Mouse (Mus musculus): ENCODE measurements around the gene Slc7a9.

Gene Slc7a9

GRCm38 (mm10) chr7:35447996-35448846 is at the start of gene Slc7a9:
Slc7a9 (plus strand) TSS chr7:35448796.
- DNase-seq (ENCODE audit: extremely low read depth, low read depth) = no peak

DNA sequence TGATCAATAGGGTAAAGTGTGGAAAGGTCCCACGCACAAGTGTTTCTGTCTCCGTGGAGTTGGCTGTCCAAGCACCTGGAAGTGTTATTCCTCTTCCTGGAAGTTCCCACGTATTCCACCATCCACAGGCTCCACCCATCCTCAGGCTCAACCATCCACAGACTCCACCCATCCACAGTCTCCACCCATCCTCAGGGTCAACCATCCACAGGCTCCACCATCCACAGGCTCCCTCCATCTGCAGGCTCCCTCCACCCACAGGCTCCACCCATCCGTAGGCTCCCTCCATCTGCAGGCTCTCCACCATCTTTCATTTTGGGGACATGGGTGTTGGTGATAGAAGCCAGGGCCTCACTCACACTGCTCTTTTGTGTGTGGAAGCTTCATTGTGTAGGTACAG is 47.4 kb upstream of the Slc7a9 start:
- DNase-seq (ENCODE audit: extremely low read depth, low read depth) = no peak

DNA sequence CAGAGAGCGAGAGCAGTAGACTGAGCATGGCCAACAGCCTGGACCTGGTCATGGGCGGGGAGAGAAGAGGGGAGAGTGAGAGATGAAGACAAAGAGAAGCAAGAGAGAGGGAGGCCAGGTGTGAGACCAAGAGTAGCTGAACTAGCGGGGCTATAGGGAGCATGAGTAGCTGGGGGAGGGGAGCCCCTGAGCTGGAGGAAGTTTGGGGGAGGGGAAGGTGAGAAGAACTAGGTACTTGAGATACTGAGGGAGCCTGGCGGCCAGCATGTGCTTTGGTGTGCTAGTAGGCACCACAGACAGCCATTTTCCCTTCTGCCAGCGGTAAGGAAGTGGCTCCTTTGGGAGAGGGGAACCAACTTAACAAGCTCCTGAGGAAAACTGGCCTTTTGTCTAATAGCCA is 33.4 kb upstream of the Slc7a9 start:
- no peak for DNase-seq (ENCODE audit: extremely low read depth, low read depth)

GRCm38 (mm10) chr7:35415801-35416653 is 32.6 kb upstream of the Slc7a9 start:
- no peak for DNase-seq (ENCODE audit: extremely low read depth, low read depth)

GRCm38 (mm10) chr7:35416654-35416948 is 32.0 kb upstream of the Slc7a9 start:
- no peak for DNase-seq (ENCODE audit: extremely low read depth, low read depth)

GRCm38 (mm10) chr7:35423071-35423470 is 25.5 kb upstream of the Slc7a9 start:
- no peak for DNase-seq (ENCODE audit: extremely low read depth, low read depth)

GRCm38 (mm10) chr7:35428146-35428545 is 20.4 kb upstream of the Slc7a9 start:
- no peak for DNase-seq (ENCODE audit: extremely low read depth, low read depth)

GRCm38 (mm10) chr7:35435266-35435665 is 13.3 kb upstream of the Slc7a9 start:
- no peak for DNase-seq (ENCODE audit: extremely low read depth, low read depth)

GRCm38 (mm10) chr7:35447501-35447900 is 1.1 kb upstream of the Slc7a9 start:
- DNase-seq (ENCODE audit: extremely low read depth, low read depth) = no peak

DNA sequence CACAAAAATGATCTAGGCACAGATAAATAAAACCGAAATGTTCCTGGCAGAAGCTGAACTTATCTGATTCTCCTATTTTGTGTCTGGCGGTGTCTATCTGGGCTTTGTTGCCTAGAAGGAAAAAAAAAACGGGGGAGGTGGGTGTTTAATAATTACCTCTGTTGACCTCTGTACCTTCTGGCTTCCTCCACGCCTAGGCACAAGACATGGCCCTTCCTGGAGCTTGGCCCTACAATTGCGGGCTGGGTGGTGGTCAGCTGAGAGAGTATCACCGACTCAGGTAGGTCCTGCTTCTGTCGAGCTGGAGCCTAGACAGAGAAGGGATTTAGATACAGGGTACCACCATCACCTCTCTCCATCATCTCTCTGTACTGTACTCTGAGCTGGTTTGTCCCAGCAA is 271 bp downstream of the Slc7a9 start:
- no peak for DNase-seq (ENCODE audit: extremely low read depth, low read depth)

DNA sequence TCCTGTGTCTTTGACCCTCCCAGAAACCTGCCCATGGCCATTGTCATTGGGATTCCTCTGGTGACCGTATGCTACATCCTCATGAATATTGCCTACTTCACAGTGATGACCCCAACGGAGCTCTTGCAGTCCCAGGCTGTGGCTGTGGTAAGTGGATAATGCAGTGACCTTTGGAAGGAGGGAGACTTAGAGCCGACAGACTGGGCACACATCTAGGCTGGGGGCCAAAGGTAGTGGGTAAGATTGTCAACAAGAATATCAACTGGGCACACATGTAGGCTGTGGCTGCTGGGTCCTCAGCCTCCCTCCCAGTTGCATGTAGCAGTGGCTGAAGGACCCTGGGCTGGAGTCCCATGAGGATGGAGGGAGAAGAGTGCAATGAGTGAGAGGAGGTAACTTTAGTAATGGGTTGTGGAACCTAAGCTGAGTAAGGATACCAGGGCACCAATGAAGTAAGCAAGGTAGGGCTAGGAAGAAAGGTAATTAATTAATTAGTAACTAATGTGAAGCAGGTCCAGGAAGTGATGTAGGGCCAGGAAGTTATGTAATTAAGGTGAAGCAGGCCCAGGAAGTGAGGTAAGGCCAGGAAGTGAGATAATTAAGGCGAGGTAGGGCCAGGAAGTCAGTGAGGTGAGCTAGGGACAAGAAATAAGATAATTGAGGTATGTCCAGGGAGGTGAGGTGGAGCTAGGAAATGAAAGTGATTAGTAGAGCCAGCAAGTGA is 7.7 kb downstream of the Slc7a9 start:
- no peak for DNase-seq (ENCODE audit: extremely low read depth, low read depth)

DNA sequence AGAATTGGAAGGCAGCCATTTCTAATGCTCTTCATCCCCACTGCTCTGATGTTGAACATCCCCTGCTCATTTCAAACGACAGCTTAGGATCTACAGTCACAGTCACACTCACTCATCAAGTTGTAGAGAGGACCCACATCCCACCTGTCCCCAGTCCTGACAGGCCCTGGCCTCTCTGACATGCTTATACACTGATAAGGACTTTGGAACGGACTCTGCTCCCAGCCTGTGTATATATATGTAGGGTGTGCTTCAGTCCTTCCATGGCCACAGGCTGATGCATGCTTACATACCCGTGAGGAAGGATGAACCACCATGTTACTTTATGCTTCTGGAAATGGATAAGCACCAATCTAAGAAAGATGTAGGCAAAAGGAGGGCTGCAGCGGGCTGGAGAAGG is 12.4 kb downstream of the Slc7a9 start:
- DNase-seq (ENCODE audit: extremely low read depth, low read depth) = no peak

GRCm38 (mm10) chr7:35465027-35465426 is 16.4 kb downstream of the Slc7a9 start:
- DNase-seq (ENCODE audit: extremely low read depth, low read depth) = no peak

DNA sequence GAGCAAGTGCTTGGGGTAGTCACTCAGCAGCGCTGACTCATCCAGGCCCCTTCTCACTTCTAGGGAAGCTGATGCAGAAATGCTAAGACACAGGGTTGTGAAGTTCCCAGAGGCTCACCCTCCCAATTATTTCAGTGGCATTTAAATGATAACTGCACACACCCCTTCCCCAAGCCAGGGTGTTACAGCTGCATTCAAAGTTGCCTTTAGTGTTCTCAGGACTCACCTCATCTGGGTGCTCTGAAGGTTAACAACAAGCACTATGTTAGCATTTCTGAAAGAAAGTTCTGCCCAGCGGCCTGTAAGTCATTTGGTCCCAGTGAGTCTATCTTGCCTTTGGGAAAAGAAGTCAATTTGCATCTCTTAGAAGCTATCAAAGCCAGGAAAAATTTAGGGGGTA is 19.3 kb downstream of the Slc7a9 start:
- no peak for DNase-seq (ENCODE audit: extremely low read depth, low read depth)

GRCm38 (mm10) chr7:35470794-35471193 is 22.2 kb downstream of the Slc7a9 start:
- no peak for DNase-seq (ENCODE audit: extremely low read depth, low read depth)

GRCm38 (mm10) chr7:35476457-35476856 is 27.9 kb downstream of the Slc7a9 start:
- DNase-seq (ENCODE audit: extremely low read depth, low read depth) = no peak

DNA sequence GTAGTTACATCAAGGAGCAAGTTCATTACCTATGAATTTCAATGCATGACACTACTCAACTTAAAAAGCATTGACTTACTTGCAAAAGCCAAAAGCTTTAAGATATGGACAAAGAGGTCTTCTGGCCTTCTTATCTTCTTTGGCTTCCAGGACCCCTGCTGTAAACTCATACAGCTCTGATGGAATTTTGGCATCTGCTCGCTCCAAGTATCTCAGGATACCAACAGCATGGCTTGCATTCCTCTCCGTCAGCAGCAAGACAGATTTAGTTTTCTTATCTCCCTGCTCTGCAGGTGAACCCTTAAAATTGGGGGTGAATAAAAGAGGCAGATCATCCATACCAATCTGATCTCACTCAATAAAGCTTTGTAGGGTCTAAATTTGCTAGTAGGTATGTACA is 36.5 kb downstream of the Slc7a9 start:
- no peak for DNase-seq (ENCODE audit: extremely low read depth, low read depth)

- DNase-seq (ENCODE audit: extremely low read depth, low read depth) = no peak
Measured at GRCm38 (mm10) chr7:35486553-35486952, 38.0 kb downstream of the Slc7a9 start.

- no peak for DNase-seq (ENCODE audit: extremely low read depth, low read depth)
Measured at GRCm38 (mm10) chr7:35490186-35490585, 41.6 kb downstream of the Slc7a9 start.

DNA sequence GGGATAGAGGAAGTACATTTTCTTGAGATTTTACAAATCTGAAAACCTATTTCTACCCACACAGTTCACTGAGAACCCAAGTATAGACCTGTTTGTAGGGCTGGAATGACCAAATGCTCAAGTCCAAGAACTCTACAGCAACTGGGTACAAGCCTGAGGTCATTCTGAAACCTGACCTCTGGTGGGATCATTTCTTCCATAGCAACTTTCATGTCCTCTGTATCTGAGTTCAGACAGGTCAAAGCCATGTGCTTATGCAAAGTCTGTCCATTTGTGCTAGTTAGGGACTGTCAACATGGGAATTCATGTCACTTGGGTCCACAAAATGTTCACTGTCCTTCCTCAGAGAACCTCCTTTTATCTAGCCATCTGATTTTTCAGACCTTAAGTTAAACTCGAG is 42.4 kb downstream of the Slc7a9 start:
- no peak for DNase-seq (ENCODE audit: extremely low read depth, low read depth)

GRCm38 (mm10) chr7:35497516-35497915 is 48.9 kb downstream of the Slc7a9 start:
- DNase-seq (ENCODE audit: extremely low read depth, low read depth) = no peak

DNA sequence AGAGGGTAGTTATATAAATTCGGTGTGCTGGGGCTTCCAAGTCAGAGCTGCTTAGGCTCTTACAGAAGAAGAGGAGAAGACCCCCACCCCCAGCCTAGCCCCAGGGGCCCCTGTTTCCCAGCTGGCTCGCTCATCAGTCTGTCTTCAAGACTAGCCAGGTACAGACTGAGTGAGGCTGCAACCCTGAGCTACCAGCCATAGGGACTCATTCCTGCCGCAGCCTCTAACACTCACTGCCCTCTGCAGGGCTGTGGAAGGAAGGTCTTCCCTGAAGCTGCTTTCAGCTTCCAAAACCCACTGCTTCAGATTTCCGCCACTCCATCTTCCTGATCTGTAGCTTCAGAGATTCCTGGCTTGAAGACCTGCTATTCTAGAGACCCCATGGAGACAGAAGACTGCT is 53.4 kb downstream of the Slc7a9 start:
- no peak for DNase-seq (ENCODE audit: extremely low read depth, low read depth)
